Mouse (Mus musculus): Measurements from ENCODE around the gene Tagln2.

GRCm38 (mm10) chr1:172551009-172551408 lies 51.2 kb downstream of the Tagln2 start:
- TF ChIP-seq CTCF (IDR thresholded peaks at IDR 0.05; ENCODE audit: extremely low read depth, insufficient read depth, insufficient read length, insufficient replicate concordance) (no peak), POLR2A (IDR thresholded peaks at IDR 0.05; ENCODE audit: low read depth, low read length) (no peak)
